Mouse (Mus musculus) stomach, embryonic 14.5 days (tissue): Measurements from ENCODE around the gene Fndc10. TPM values are rescaled to one million over a fixed set of nuclear protein-coding genes. Genes with fewer than 3 reads are reported as not detected.
A peak's percentile ranks its signal among the peaks of the same experiment; 100 is the strongest.
"Not testable (repeated sequence)": the region's sequence is repeated elsewhere in the genome, so short reads cannot be mapped to it uniquely, and the experiment has no call there.

ENCODE experiments used
- ATAC-seq: fragments of 200-750 bp; cut with Nextera tagmentation; 2 replicates; pipeline ENCODE4 v1.8.0; 2017; ENCODE audit warnings: low read depth, moderate TSS enrichment; ENCODE audit not compliant: insufficient number of reproducible peaks, insufficient read depth, low FRiP score
- H3K27ac ChIP-seq: fragments of 300-500 bp; sonication (generic); 2 replicates; pipeline ENCODE4 v1.5.1; 2014; ENCODE audit warnings: mild to moderate bottlenecking, low read length, moderate library complexity, mixed read lengths
- H3K27me3 ChIP-seq: fragments of 300-500 bp; sonication (generic); 2 replicates; pipeline ENCODE4 v1.6.1; 2014; ENCODE audit warnings: low read length, control low read depth, mixed read lengths; ENCODE audit not compliant: control insufficient read depth, insufficient read depth
- H3K36me3 ChIP-seq: fragments of 300-500 bp; sonication (generic); 2 replicates; pipeline ENCODE4 v1.6.1; 2014; ENCODE audit warnings: mild to moderate bottlenecking, control low read depth, low read length, moderate library complexity, mixed read lengths; ENCODE audit not compliant: control insufficient read depth, insufficient read depth
- H3K4me1 ChIP-seq: fragments of 300-500 bp; sonication (generic); 2 replicates; pipeline ENCODE4 v1.6.1; 2014; ENCODE audit warnings: low read length, control low read depth, mixed read lengths; ENCODE audit not compliant: control insufficient read depth, insufficient read depth
- H3K4me2 ChIP-seq: fragments of 300-500 bp; sonication (generic); replicated peaks from 2 replicates; pipeline ENCODE4 v1.6.1; 2014; ENCODE audit warnings: low read depth, low read length, control low read depth
- H3K4me3 ChIP-seq: fragments of 300-500 bp; sonication (generic); 2 replicates; pipeline ENCODE4 v1.5.1; 2014; ENCODE audit warnings: low read depth, low read length, control low read depth
- H3K9ac ChIP-seq: fragments of 300-500 bp; sonication (generic); replicated peaks from 2 replicates; pipeline ENCODE4 v1.6.1; 2014; ENCODE audit warnings: low read depth, mild to moderate bottlenecking, control low read depth, low read length, moderate library complexity, mixed read lengths
- H3K9me3 ChIP-seq: fragments of 300-500 bp; sonication (generic); 2 replicates; pipeline ENCODE4 v1.6.1; 2016; ENCODE audit warnings: low read depth, low read length, control low read depth; ENCODE audit not compliant: control insufficient read depth
- WGBS: fragments of 180-500 bp; shearing (Covaris S2); extraction: QIAGEN DNeasy Blood & Tissue Kit; methylation state at CpG from one replicate; pipeline ENCODE4 v1.1.7; 2014; 5-methylcytosine and 5-hydroxymethylcytosine counted together
- polyA plus RNA-seq: library from polyadenylated mRNA; unstranded; fragments of >200 nt; fragmentation: Nextera tagmentation; extraction: Ambion mirVana; gene quantifications from 2 replicates; pipeline ENCODE4 v1.2.1, GENCODE M21; 2014

Gene Fndc10
- polyA plus RNA-seq, 1 experiment from 2014 or later: 3.1 TPM

DNA sequence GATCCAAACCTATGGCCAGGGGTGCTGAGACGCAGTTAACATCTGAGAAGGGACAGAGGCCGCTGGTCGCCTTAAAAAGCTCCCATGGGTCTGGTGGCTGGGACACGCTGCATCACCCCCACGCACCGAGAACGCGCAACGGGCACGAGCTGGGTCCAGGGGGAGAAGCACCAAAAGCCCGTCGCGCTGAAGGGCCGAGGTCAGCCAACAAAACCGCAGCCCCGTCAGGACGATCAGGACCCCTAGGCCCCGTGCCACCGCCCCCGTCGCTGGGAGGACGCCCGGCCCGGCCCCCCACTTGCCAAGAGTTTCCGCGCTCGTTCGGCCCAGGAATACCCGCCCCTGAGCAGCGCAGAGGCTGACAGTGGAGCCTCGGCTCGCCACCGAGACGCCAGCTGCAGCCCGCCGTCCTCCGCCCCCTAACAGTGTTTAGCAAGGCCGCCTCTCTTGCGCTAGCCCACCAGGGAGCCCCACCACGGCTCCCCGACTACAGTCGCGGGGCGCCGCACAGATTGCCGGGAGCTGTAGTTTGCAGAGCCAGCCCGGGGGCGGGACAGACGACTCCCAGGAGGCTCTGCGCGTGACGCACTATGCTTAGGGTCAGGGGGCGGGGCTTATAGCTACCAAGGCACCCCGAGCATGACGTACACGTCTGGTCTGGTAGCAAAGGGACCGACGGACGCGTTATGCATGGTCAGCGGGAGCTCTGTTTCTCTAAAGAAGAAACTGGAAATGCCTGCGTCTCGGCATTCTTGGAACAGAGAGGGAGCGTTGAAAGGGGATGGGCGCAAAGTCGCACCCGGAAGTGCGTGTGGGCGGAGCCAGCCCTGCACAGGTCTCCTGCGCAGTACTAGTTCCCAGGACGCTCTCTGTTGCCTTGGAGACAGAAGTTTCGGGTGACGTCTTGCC is 25.2 kb upstream of the Fndc10 start, which contains the start of gene Mib2:
Gene Mib2, minus strand, starts transcription at position 510 of the 909 bp plus-strand sequence.
- ATAC-seq: peak; percentile 98
- no peaks in the 10 kb centered on the region for H3K27me3 ChIP-seq
- peak within 1 kb of the TSS; percentile 78 for H3K9ac ChIP-seq
- peak within 1 kb of the TSS; percentile 92 for H3K4me2 ChIP-seq
- under 1% methylated on average over 73 of the region's 73 CpGs for WGBS
- H3K27ac ChIP-seq: peak within 1 kb of the TSS; percentile 64; the same call in 1 of the 2 replicates
- peak within 1 kb of the TSS; percentile 82 for H3K4me3 ChIP-seq
- no peaks in the 10 kb centered on the region for H3K9me3 ChIP-seq
- H3K4me1 ChIP-seq: peaks cover 6% of the 10 kb centered on the region; the same call in 1 of the 2 replicates
- H3K36me3 ChIP-seq: no peaks in the 10 kb centered on the region

GRCm38 (mm10) chr4:155669598-155670075 is 24.5 kb upstream of the Fndc10 start:
- Histone ChIP-seq H3K27ac (no peak overlapping the region), H3K4me1 (peaks cover 6% of the 10 kb centered on the region; the same call in 1 of the 2 replicates), H3K27me3 (no peaks in the 10 kb centered on the region), H3K36me3 (no peaks in the 10 kb centered on the region), H3K9ac (0 out of 2 replicates have a peak overlapping the region, but pooled peaks have one; percentile 78), H3K9me3 (no peaks in the 10 kb centered on the region), H3K4me3 (peak overlapping the region; percentile 82), H3K4me2 (peak overlapping the region; percentile 46)
- no peak for ATAC-seq
- 2% methylated on average over 8 of the region's 8 CpGs for WGBS

DNA sequence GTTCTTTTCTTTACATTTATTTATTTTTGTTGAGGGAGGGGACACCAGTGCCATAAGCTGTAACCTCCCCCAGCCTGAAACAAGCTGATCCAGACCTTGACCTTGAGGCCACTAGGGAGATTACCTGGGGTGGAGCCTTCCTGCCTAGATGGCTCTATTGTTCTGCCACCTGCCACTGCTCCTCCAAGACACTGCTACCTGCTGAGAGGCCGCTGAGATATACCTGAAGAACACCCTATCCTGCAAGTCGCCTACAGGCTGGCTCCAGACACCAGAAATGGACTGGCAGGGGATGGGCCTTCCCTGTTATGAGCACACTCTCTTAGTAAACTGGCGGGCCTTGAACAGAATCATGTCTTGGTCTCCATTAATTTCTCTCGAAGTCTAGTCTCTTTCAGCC is 23.9 kb upstream of the Fndc10 start:
- not testable (repeated sequence) for H3K4me2 ChIP-seq, ATAC-seq, H3K4me3 ChIP-seq, H3K36me3 ChIP-seq, H3K4me1 ChIP-seq, H3K27me3 ChIP-seq, H3K27ac ChIP-seq, H3K9ac ChIP-seq, H3K9me3 ChIP-seq
- 55% methylated on average over 4 of the region's 4 CpGs for WGBS

DNA sequence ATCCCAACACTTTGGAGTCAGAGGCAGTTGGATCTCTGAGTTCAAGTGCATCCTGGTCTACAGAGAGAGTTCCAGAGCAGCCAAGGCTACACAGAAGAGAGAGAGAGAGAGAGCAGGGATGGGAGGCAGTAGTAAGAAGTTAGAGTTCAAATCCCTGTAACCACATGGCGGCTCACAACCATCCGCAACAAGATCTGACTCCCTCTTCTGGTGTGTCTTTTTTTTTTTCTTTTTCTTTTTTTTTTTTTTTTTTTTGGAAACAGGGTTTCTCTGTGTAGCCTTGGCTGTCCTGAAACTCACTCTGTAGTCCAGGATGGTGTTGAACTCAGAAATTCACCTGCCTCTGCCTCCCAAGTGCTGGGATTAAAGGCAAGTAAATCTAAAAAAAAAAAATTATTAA is 22.1 kb upstream of the Fndc10 start:
- WGBS: 50% methylated on average over 2 of the region's 2 CpGs
- no peak overlapping the region; the same call in 1 of the 2 replicates for H3K9ac ChIP-seq
- peaks cover 6% of the 10 kb centered on the region; the same call in 1 of the 2 replicates for H3K4me1 ChIP-seq
- no peaks in the 10 kb centered on the region for H3K27me3 ChIP-seq
- no peaks in the 10 kb centered on the region for H3K36me3 ChIP-seq
- no peak overlapping the region for H3K27ac ChIP-seq
- ATAC-seq: no peak
- no peak overlapping the region for H3K4me2 ChIP-seq
- no peak overlapping the region for H3K4me3 ChIP-seq
- no peaks in the 10 kb centered on the region for H3K9me3 ChIP-seq

DNA sequence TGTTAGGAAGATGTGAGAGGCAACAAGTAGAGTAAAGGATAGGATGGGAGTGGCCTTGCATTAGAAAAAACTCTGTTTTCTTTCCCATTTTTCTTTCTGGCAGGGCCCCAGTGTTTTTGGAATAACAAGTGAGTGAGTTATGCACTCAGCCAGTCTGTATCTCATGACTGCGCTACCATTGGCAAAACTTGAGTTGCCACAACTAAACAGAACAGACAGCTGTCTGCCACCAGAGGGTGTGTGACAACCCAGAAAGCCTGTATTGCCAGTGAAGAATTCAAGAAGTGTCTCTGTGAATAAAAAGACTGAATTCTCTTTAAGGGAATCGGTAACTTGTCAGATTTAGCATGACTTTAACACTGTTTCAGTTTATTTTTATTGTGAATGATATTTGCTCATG is 18.2 kb upstream of the Fndc10 start:
- H3K9me3 ChIP-seq: no peaks in the 10 kb centered on the region
- no peaks in the 10 kb centered on the region for H3K36me3 ChIP-seq
- ATAC-seq: no peak
- no peak overlapping the region for H3K4me3 ChIP-seq
- no peak overlapping the region for H3K4me2 ChIP-seq
- H3K4me1 ChIP-seq: no peaks in the 10 kb centered on the region
- no peaks in the 10 kb centered on the region for H3K27me3 ChIP-seq
- no peak overlapping the region for H3K27ac ChIP-seq
- no peak overlapping the region for H3K9ac ChIP-seq
- 85% methylated on average over 2 of the region's 2 CpGs for WGBS

GRCm38 (mm10) chr4:155683670-155684277 is 10.4 kb upstream of the Fndc10 start:
- not testable (repeated sequence) for H3K4me1 ChIP-seq, H3K27ac ChIP-seq, H3K4me3 ChIP-seq, H3K9me3 ChIP-seq, H3K27me3 ChIP-seq, H3K9ac ChIP-seq, H3K36me3 ChIP-seq, H3K4me2 ChIP-seq, ATAC-seq
- WGBS: 91% methylated on average over 16 of the region's 19 CpGs

GRCm38 (mm10) chr4:155687764-155688163 is 6.4 kb upstream of the Fndc10 start:
- 78% methylated on average over 4 of the region's 4 CpGs for WGBS
- not testable (repeated sequence) for H3K4me3 ChIP-seq, H3K4me2 ChIP-seq, H3K9ac ChIP-seq, H3K9me3 ChIP-seq, ATAC-seq, H3K27ac ChIP-seq, H3K36me3 ChIP-seq, H3K4me1 ChIP-seq, H3K27me3 ChIP-seq

- 84% methylated on average over 12 of the region's 12 CpGs for WGBS
- no peak for ATAC-seq
- Histone ChIP-seq H3K4me3 (no peak overlapping the region), H3K9ac (no peak overlapping the region), H3K27me3 (no peaks in the 10 kb centered on the region), H3K4me2 (no peak overlapping the region), H3K36me3 (no peaks in the 10 kb centered on the region), H3K27ac (no peak overlapping the region), H3K4me1 (0 out of 2 replicates have a peak, but pooled peaks cover 6% of the 10 kb centered on the region), H3K9me3 (no peaks in the 10 kb centered on the region)
Observed at GRCm38 (mm10) chr4:155690571-155691375, 3.4 kb upstream of the Fndc10 start.
